Mouse (Mus musculus): ENCODE measurements around the gene Hmg20b. TPM values are rescaled to one million over a fixed set of nuclear protein-coding genes. Genes with fewer than 3 reads are reported as not detected.

Gene Hmg20b
- polyA plus RNA-seq, 1 experiment from 2014 or later = 122 TPM

GRCm38 (mm10) chr10:81317273-81317672, 33.0 kb downstream of the Hmg20b start:
- peak; percentile 69 for DNase-seq (ENCODE audit: low spot score)
- Histone ChIP-seq H3K4me3 (peak overlapping the region; percentile 44), H3K27ac (replicated peaks) (peak overlapping the region; percentile 63), H3K36me3 (replicated peaks) (peaks cover 69% of the 10 kb centered on the region), H3K9me3 (no peaks in the 10 kb centered on the region), H3K27me3 (replicated peaks; ENCODE audit: low read depth, poor library complexity, severe bottlenecking) (0 out of 2 replicates have a peak, but pooled peaks cover 6% of the 10 kb centered on the region), H3K4me1 (peaks cover 51% of the 10 kb centered on the region)
- WGBS = 7% methylated on average over 20 of the region's 20 CpGs

DNA sequence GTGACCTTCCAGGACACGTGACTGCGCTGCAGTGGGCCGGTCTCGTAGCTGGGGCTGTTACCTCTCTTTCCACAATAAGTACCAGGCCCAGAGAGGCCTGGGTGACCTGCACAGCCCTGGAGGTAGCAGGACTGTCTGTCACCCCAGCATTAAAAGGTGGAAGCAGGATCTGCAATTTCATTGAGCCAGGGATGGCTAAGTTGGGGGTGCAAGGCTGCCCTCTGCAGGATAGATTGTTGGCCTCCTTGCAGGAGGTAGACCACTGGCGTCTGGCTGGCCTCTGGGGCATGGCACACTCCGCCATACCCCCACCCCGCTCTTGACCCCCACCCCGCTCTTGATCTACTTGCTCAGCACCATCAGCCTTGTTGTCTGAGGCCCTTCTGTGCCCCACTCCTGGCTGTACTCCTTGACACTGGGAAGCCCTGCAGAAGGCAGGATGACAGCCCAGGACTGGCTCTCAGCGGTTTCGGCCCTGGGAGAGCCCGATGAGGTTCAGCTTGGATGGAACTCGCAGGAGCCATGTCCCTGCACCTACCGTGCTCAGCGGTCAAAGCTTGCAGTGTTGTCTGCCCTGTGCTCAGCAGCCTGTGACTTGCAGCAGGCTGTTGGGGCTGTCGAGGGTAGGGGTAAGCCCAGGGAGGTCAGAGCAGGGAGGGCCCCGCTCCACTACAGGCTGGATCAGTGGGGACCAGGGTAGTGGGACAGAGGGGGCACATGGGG, 33.8 kb downstream of the Hmg20b start:
- peak; percentile 49 for DNase-seq (ENCODE audit: low spot score)
- Histone ChIP-seq H3K27me3 (replicated peaks; ENCODE audit: low read depth, poor library complexity, severe bottlenecking) (0 out of 2 replicates have a peak, but pooled peaks cover 6% of the 10 kb centered on the region), H3K27ac (replicated peaks) (peak overlapping the region; percentile 63), H3K4me3 (peak overlapping the region; percentile 44), H3K9me3 (no peaks in the 10 kb centered on the region), H3K36me3 (replicated peaks) (peaks cover 74% of the 10 kb centered on the region), H3K4me1 (peaks cover 44% of the 10 kb centered on the region)
- WGBS = 41% methylated on average over 16 of the region's 16 CpGs

- no peak overlapping the region for H3K27ac ChIP-seq (replicated peaks)
Observed at GRCm38 (mm10) chr10:81315587-81315986, 34.7 kb downstream of the Hmg20b start.

DNA sequence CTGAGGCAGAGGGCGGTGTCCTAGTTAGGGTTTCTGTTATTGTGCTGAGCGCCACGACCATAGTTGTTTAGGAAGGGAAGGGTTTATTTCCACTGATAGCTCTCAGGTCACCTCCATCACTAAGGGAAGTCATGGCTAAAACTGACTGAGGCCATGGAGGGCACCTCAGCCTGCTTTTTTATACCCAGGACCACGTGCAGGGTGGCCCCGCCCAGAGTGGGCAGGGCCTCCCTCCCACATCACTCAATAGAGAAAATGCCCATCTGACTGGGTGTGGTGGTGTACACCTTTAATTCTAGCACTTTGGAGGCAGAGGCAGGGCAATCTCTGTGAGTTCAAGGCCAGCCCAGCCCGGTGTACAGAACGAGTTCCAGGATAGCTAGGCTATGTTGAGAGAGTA, 36.1 kb downstream of the Hmg20b start:
- H3K36me3 ChIP-seq (replicated peaks) = peaks cover 97% of the 10 kb centered on the region
- H3K9me3 ChIP-seq = no peaks in the 10 kb centered on the region
- 0 out of 2 replicates have a peak, but pooled peaks cover 6% of the 10 kb centered on the region for H3K27me3 ChIP-seq (replicated peaks; ENCODE audit: low read depth, poor library complexity, severe bottlenecking)
- H3K4me3 ChIP-seq = no peak overlapping the region
- DNase-seq (ENCODE audit: low spot score) = no peak
- WGBS = 83% methylated on average over 7 of the region's 7 CpGs
- H3K4me1 ChIP-seq = peaks cover 36% of the 10 kb centered on the region
- no peak overlapping the region for H3K27ac ChIP-seq (replicated peaks)

More at GRCm38 (mm10) chr10:81315587-81315986, 34.7 kb downstream of the Hmg20b start:
- H3K4me1 ChIP-seq = peaks cover 43% of the 10 kb centered on the region
- H3K9me3 ChIP-seq = no peaks in the 10 kb centered on the region
- 0 out of 2 replicates have a peak, but pooled peaks cover 6% of the 10 kb centered on the region for H3K27me3 ChIP-seq (replicated peaks; ENCODE audit: low read depth, poor library complexity, severe bottlenecking)
- peaks cover 83% of the 10 kb centered on the region for H3K36me3 ChIP-seq (replicated peaks)
- no peak for DNase-seq (ENCODE audit: low spot score)
- H3K4me3 ChIP-seq = no peak overlapping the region
- WGBS = 89% methylated on average over 16 of the region's 16 CpGs

GRCm38 (mm10) chr10:81313581-81313980, 36.7 kb downstream of the Hmg20b start:
- peak overlapping the region; percentile 21; the same call in 1 of the 2 replicates for H3K4me3 ChIP-seq

DNA sequence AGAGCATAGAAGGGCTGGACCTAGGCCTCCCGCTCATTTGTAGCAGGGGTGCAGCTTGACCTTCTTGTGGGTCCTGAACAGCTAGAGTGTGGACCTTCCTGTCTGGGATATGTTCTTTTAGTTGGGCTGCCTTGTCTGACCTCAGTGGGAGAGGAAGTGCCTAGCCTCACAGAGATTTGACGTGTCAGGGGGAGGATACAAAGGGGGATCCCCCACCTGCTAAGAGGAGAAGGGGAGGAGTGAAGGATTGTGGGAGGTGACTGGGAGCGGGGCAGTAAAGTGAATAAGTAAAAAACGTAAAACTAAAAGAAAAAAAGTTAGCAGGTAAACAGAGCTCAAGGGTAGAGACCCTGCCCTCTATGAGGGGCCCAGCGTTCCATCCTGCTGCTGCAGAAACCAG, 40.7 kb downstream of the Hmg20b start:
- DNase-seq (ENCODE audit: low spot score) = no peak
- H3K4me3 ChIP-seq = no peak overlapping the region
- no peaks in the 10 kb centered on the region for H3K27me3 ChIP-seq (replicated peaks; ENCODE audit: low read depth, poor library complexity, severe bottlenecking)
- H3K27ac ChIP-seq (replicated peaks) = no peak overlapping the region
- peaks cover 2% of the 10 kb centered on the region for H3K4me1 ChIP-seq
- H3K36me3 ChIP-seq (replicated peaks) = peaks cover 96% of the 10 kb centered on the region
- 90% methylated on average over 5 of the region's 5 CpGs for WGBS
- no peaks in the 10 kb centered on the region for H3K9me3 ChIP-seq

More at GRCm38 (mm10) chr10:81313581-81313980, 36.7 kb downstream of the Hmg20b start:
- 94% methylated on average over 13 of the region's 13 CpGs for WGBS
- Histone ChIP-seq H3K36me3 (replicated peaks) (peaks cover 100% of the 10 kb centered on the region), H3K9me3 (no peaks in the 10 kb centered on the region), H3K4me1 (peaks cover 30% of the 10 kb centered on the region), H3K27ac (replicated peaks) (no peak overlapping the region), H3K27me3 (replicated peaks; ENCODE audit: low read depth, poor library complexity, severe bottlenecking) (0 out of 2 replicates have a peak, but pooled peaks cover 6% of the 10 kb centered on the region)
- DNase-seq (ENCODE audit: low spot score) = no peak

- no peaks in the 10 kb centered on the region for H3K27me3 ChIP-seq (replicated peaks; ENCODE audit: low read depth, poor library complexity, severe bottlenecking)
- peaks cover 81% of the 10 kb centered on the region for H3K36me3 ChIP-seq (replicated peaks)
- WGBS = 94% methylated on average over 21 of the region's 21 CpGs
- no peak for DNase-seq (ENCODE audit: low spot score)
- H3K9me3 ChIP-seq = no peaks in the 10 kb centered on the region
- peaks cover 26% of the 10 kb centered on the region for H3K4me1 ChIP-seq
- no peak overlapping the region for H3K4me3 ChIP-seq
- no peak overlapping the region for H3K27ac ChIP-seq (replicated peaks)
Observed at GRCm38 (mm10) chr10:81306837-81307682, 43.2 kb downstream of the Hmg20b start.

DNA sequence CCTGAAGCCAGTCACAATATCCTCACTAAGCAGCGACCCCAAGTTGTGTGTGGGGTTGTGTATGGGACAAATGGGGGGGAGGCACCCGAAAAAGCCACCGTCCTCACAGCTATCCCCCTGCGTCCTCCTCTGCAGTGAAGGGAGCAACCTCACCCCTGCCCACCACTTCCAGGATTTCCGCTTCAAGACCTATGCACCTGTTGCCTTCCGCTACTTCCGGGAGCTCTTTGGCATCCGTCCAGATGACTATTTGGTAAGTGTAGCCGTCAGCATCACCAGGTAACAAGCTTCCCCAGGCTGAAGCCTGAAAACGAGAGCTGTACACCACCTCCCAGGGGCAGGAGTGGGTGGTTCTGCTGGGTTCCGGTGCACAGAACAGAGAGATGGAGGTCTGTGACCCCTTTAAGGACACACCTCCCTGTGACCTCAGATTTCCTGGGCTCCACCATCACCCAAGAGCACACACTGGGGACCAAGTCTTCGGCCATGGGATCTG, 44.1 kb downstream of the Hmg20b start:
- H3K27me3 ChIP-seq (replicated peaks; ENCODE audit: low read depth, poor library complexity, severe bottlenecking) = no peaks in the 10 kb centered on the region
- no peak overlapping the region for H3K4me3 ChIP-seq
- no peak for DNase-seq (ENCODE audit: low spot score)
- 95% methylated on average over 12 of the region's 12 CpGs for WGBS
- peaks cover 32% of the 10 kb centered on the region for H3K4me1 ChIP-seq
- no peaks in the 10 kb centered on the region for H3K9me3 ChIP-seq
- H3K27ac ChIP-seq (replicated peaks) = no peak overlapping the region
- H3K36me3 ChIP-seq (replicated peaks) = peaks cover 79% of the 10 kb centered on the region

- Histone ChIP-seq H3K27me3 (replicated peaks; ENCODE audit: low read depth, poor library complexity, severe bottlenecking) (no peaks in the 10 kb centered on the region), H3K36me3 (replicated peaks) (peaks cover 77% of the 10 kb centered on the region), H3K4me1 (peaks cover 38% of the 10 kb centered on the region), H3K9me3 (no peaks in the 10 kb centered on the region), H3K27ac (replicated peaks) (no peak overlapping the region), H3K4me3 (no peak overlapping the region)
- no peak for DNase-seq (ENCODE audit: low spot score)
- 93% methylated on average over 14 of the region's 14 CpGs for WGBS
Observed at GRCm38 (mm10) chr10:81305663-81306062, 44.6 kb downstream of the Hmg20b start.

DNA sequence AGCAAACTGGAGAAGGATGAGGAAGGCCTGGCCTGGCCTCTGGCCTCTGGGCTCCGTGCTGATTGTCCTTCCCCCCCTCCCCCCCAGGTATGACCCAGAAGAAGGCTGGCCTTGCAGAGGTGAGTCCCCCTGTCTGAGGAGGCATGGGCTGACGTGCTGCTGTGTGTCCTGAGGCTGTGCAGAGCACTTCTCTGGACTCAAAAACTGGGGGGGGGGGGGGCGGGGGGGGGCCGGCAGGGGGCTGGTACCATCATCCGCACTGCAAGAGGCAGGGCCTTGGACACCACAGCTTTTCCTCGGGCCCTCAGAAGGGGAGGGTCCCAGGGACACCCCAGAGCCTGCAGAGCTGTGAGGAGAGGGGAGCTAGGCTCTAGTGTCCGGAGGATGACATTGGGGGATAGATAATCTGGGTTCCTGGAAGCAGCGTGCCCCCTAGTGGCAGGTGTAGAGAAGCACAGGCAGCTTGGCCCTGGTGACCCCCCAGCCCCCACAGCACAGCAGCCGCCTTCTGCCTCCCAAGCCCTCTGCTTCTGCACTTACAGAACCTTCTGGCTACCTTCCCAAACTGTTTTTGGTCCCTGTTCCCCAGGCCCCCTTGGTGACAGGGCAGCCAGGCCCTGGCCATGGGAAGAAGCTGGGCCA, 45.6 kb downstream of the Hmg20b start:
- Histone ChIP-seq H3K27me3 (replicated peaks; ENCODE audit: low read depth, poor library complexity, severe bottlenecking) (no peaks in the 10 kb centered on the region), H3K4me3 (no peak overlapping the region), H3K4me1 (peaks cover 48% of the 10 kb centered on the region), H3K27ac (replicated peaks) (no peak overlapping the region), H3K36me3 (replicated peaks) (peaks cover 76% of the 10 kb centered on the region), H3K9me3 (no peaks in the 10 kb centered on the region)
- 24% methylated on average over 8 of the region's 9 CpGs for WGBS
- peak; percentile 64 for DNase-seq (ENCODE audit: low spot score)

DNA sequence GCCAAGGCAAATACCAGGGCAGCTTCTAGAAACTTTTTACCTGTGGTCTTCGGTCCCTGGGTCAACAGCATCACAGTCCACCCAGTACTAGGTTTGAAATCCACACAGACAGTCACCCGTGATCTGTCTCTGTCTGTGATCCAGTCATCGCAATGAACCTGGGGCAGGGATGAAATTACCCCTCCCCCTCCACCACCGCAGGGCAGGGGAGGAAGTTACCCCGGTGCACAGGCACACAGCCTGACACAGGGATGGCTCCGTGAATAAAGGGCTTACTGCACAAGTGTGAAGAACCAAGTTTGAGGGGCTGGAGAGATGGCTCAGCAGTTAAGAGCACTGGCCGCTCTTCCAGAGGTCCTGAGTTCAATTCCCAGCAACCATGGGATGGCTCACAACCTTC, 46.5 kb downstream of the Hmg20b start:
- Histone ChIP-seq H3K27ac (replicated peaks) (peak overlapping the region; percentile 36; the same call in 1 of the 2 replicates), H3K4me1 (peaks cover 57% of the 10 kb centered on the region), H3K36me3 (replicated peaks) (peaks cover 68% of the 10 kb centered on the region), H3K4me3 (no peak overlapping the region), H3K27me3 (replicated peaks; ENCODE audit: low read depth, poor library complexity, severe bottlenecking) (no peaks in the 10 kb centered on the region), H3K9me3 (no peaks in the 10 kb centered on the region)
- WGBS = 77% methylated on average over 7 of the region's 7 CpGs
- no peak for DNase-seq (ENCODE audit: low spot score)

- 78% methylated on average over 10 of the region's 10 CpGs for WGBS
Observed at GRCm38 (mm10) chr10:81303258-81303657, 47.0 kb downstream of the Hmg20b start.

More at GRCm38 (mm10) chr10:81303258-81303657, 47.0 kb downstream of the Hmg20b start:
- Histone ChIP-seq H3K27ac (replicated peaks) (peak overlapping the region; percentile 36), H3K36me3 (replicated peaks) (peaks cover 68% of the 10 kb centered on the region), H3K4me3 (0 out of 2 replicates have a peak overlapping the region, but pooled peaks have one; percentile 9), H3K27me3 (replicated peaks; ENCODE audit: low read depth, poor library complexity, severe bottlenecking) (no peaks in the 10 kb centered on the region), H3K4me1 (peaks cover 57% of the 10 kb centered on the region), H3K9me3 (no peaks in the 10 kb centered on the region)
- DNase-seq (ENCODE audit: low spot score) = no peak
